Mouse (Mus musculus) frontal cortex, postnatal 25 days (tissue): Measurements from ENCODE around the gene Relb.

Source experiments
- DNase-seq, 2 experiments: peaks; one replicate each; pipeline ENCODE4 v3.0.0; 2022; ENCODE audit warnings: low spot score in 2 of 2

Relb gene

DNA sequence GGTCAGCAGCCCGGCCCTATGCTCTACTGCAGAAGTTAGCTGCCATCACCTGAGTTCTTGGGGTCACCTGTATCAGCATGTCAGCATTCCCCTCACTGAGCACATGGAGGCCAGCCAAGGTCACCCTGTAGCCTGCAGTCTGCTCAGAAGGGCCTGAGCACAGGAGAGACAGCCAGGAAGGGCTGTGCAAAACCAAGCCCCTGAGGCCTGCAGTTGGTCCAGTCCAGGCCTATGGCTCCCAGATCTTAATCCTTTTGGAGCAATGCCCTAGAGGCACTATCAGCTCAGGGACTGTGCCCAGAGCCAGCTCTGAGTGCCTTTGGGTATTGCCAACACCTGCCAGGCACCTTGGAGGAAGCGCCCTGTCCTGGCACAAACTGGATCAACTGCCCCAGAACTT is 72.2 kb downstream of the Relb start:
- no peak for DNase-seq
